Mouse (Mus musculus): ENCODE measurements around the gene Fgd6.

DNA sequence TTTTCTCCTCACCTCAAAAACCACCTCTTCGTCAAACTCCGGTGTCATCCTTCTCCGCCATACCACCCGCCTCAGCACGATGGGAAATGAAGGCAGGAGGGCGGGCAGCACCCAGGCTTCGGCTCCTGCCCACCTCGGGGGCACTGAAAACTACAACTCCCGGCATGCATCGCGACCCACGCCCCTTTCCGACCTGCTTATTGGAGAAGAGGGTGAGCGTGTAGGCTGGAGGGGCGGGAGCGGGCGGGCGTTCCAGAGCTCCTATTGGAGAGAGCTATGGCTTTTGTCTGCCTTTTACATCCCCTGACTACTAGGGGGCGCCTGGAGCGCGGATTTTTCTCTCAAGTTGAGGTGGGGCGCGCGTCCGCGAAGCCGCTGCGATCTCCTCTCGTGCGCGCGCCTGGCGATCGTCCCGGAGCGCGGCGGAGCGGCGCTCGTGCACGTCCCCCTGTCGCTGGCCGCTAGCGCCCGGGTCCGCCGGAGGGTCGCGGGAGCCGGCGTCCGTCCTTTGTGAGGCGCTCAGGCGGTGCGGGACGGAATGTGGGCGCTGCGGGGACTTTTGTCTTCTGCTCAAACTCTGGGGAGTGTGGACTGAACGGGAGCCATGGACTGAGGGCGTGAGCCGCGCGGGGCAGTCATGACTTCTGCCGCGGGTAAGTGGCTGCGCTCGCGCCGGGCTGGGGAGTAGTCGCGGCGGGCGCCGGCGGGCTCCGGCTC lies at the start of gene Fgd6, which contains the start of gene Vezt:
- TF ChIP-seq CTCF (IDR thresholded peaks at IDR 0.05; ENCODE audit: insufficient read depth, low read depth, low read length) (peak; percentile 16; the same call in 1 of the 2 replicates), POLR2A (IDR thresholded peaks at IDR 0.05; ENCODE audit: insufficient read depth, low read depth, low read length) (no peak)
